Mouse (Mus musculus): ENCODE measurements at regions not wholly inside any gene's neighbourhood (a gene's known extent, or its start where the extent isn't known, plus 50 kb on each side); places are given as distances from the start of the nearest gene placed in this dataset.

GRCm38 (mm10) chr16:44611525-44611924, 52.8 kb upstream of the Boc start:
- 75% methylated on average over 6 of the region's 6 CpGs for WGBS
- TF ChIP-seq CTCF (IDR thresholded peaks at IDR 0.05; ENCODE audit: low read depth): no peak
- H3K9me3 ChIP-seq (ENCODE audit: low read length): 0 out of 2 replicates have a peak, but pooled peaks cover 3% of the 10 kb centered on the region
- H3K27ac ChIP-seq (ENCODE audit: low read depth, low read length): no peak overlapping the region
- DNase-seq (no peak), ATAC-seq (no peak)
- 0 out of 2 replicates have a peak, but pooled peaks cover 4% of the 10 kb centered on the region for H3K4me1 ChIP-seq (ENCODE audit: insufficient read depth)
- H3K27me3 ChIP-seq (ENCODE audit: insufficient read depth, low read length): no peaks in the 10 kb centered on the region
- H3K4me3 ChIP-seq (ENCODE audit: low read depth, low read length): no peak overlapping the region
- no peaks in the 10 kb centered on the region for H3K36me3 ChIP-seq (ENCODE audit: insufficient read depth)
- H3K4me2 ChIP-seq (ENCODE audit: low read depth): no peak overlapping the region
- H3K9ac ChIP-seq: no peak overlapping the region

- H3K27me3 ChIP-seq (ENCODE audit: insufficient read depth, low read length): no peaks in the 10 kb centered on the region
- H3K27ac ChIP-seq (ENCODE audit: low read depth, low read length): no peak overlapping the region
- H3K9ac ChIP-seq: no peak overlapping the region
- no peak overlapping the region for H3K4me2 ChIP-seq (ENCODE audit: low read depth)
- TF ChIP-seq CTCF (IDR thresholded peaks at IDR 0.05; ENCODE audit: low read depth): no peak
- ATAC-seq: no peak
- no peaks in the 10 kb centered on the region for H3K36me3 ChIP-seq (ENCODE audit: insufficient read depth)
- no peaks in the 10 kb centered on the region for H3K4me1 ChIP-seq (ENCODE audit: insufficient read depth)
- WGBS: 93% methylated on average over 1 of the region's 1 CpGs
- no peak for DNase-seq
- 0 out of 2 replicates have a peak, but pooled peaks cover 3% of the 10 kb centered on the region for H3K9me3 ChIP-seq (ENCODE audit: low read length)
- no peak overlapping the region for H3K4me3 ChIP-seq (ENCODE audit: low read depth, low read length)
These were observed 49.9 kb upstream of the Boc start for GRCm38 (mm10) chr16:44608586-44608985.

Measured in forebrain, postnatal 0 days (tissue).